Mouse (Mus musculus): ENCODE results near the gene Inpp1. TPM values are rescaled to one million over a fixed set of nuclear protein-coding genes. Genes with fewer than 3 reads are reported as not detected.
"Not testable (repeated sequence)": the region's sequence is repeated elsewhere in the genome, so short reads cannot be mapped to it uniquely, and the experiment has no call there.

Inpp1 gene
- polyA plus RNA-seq (2015; fragmentation: Nextera tagmentation; extraction: Ambion mirVana) = 20.0 and 24.3 TPM in 2 replicates

GRCm38 (mm10) chr1:52816910-52817812, at the start of gene Inpp1:
Inpp1 (minus strand) TSS chr1:52817688.
- peak within 1 kb of the TSS; percentile 89 for H3K4me2 ChIP-seq (replicated peaks)
- under 1% methylated on average over 59 of the region's 59 CpGs for WGBS
- peaks cover 15% of the 10 kb centered on the region for H3K4me1 ChIP-seq
- H3K36me3 ChIP-seq = no peaks in the 10 kb centered on the region
- peak within 1 kb of the TSS; percentile 89 for H3K9ac ChIP-seq (replicated peaks)
- H3K9me3 ChIP-seq = no peaks in the 10 kb centered on the region
- H3K4me3 ChIP-seq = peak within 1 kb of the TSS; percentile 63
- H3K27ac ChIP-seq (replicated peaks) = peak within 1 kb of the TSS; percentile 76
- H3K27me3 ChIP-seq = no peaks in the 10 kb centered on the region
- ATAC-seq (replicated peaks) = peak; percentile 92

GRCm38 (mm10) chr1:52866007-52866406, 48.5 kb upstream of the Inpp1 start:
- Histone ChIP-seq H3K9me3 (no peaks in the 10 kb centered on the region), H3K27ac (replicated peaks) (no peak overlapping the region), H3K4me3 (no peak overlapping the region), H3K36me3 (no peaks in the 10 kb centered on the region), H3K4me2 (replicated peaks) (no peak overlapping the region), H3K4me1 (no peaks in the 10 kb centered on the region), H3K9ac (replicated peaks) (no peak overlapping the region), H3K27me3 (no peaks in the 10 kb centered on the region)
- 96% methylated on average over 3 of the region's 3 CpGs for WGBS
- no peak for ATAC-seq (replicated peaks)

GRCm38 (mm10) chr1:52864220-52864619, 46.7 kb upstream of the Inpp1 start:
- no peaks in the 10 kb centered on the region for H3K9me3 ChIP-seq
- H3K4me3 ChIP-seq = no peak overlapping the region
- H3K27ac ChIP-seq (replicated peaks) = no peak overlapping the region
- 98% methylated on average over 1 of the region's 1 CpGs for WGBS
- no peaks in the 10 kb centered on the region for H3K36me3 ChIP-seq
- ATAC-seq (replicated peaks) = no peak
- no peak overlapping the region for H3K4me2 ChIP-seq (replicated peaks)
- H3K27me3 ChIP-seq = no peaks in the 10 kb centered on the region
- no peak overlapping the region for H3K9ac ChIP-seq (replicated peaks)
- no peaks in the 10 kb centered on the region for H3K4me1 ChIP-seq

- Histone ChIP-seq H3K4me2 (replicated peaks) (no peak overlapping the region), H3K27ac (replicated peaks) (no peak overlapping the region), H3K36me3 (no peaks in the 10 kb centered on the region), H3K9ac (replicated peaks) (no peak overlapping the region), H3K4me1 (no peaks in the 10 kb centered on the region), H3K4me3 (no peak overlapping the region), H3K9me3 (no peaks in the 10 kb centered on the region), H3K27me3 (no peaks in the 10 kb centered on the region)
- WGBS = 91% methylated on average over 7 of the region's 7 CpGs
- ATAC-seq (replicated peaks) = no peak
These were observed 38.6 kb upstream of the Inpp1 start for GRCm38 (mm10) chr1:52855904-52856601.

- not testable (repeated sequence) for H3K9me3 ChIP-seq; H3K36me3 ChIP-seq; H3K27me3 ChIP-seq; H3K27ac ChIP-seq (replicated peaks); H3K4me1 ChIP-seq; H3K4me3 ChIP-seq; H3K4me2 ChIP-seq (replicated peaks); H3K9ac ChIP-seq (replicated peaks)
- WGBS = 65% methylated on average over 1 of the region's 1 CpGs
- 0 out of 2 replicates have a peak, but pooled peaks have one; percentile 32 for ATAC-seq (replicated peaks)
These were observed 36.5 kb upstream of the Inpp1 start for GRCm38 (mm10) chr1:52854029-52854428.

GRCm38 (mm10) chr1:52849422-52849821, 31.9 kb upstream of the Inpp1 start:
- no peaks in the 10 kb centered on the region for H3K27me3 ChIP-seq
- no peak for ATAC-seq (replicated peaks)
- no peaks in the 10 kb centered on the region for H3K9me3 ChIP-seq
- H3K4me2 ChIP-seq (replicated peaks) = no peak overlapping the region
- H3K9ac ChIP-seq (replicated peaks) = no peak overlapping the region
- WGBS = 78% methylated on average over 4 of the region's 4 CpGs
- peaks cover 8% of the 10 kb centered on the region for H3K4me1 ChIP-seq
- H3K36me3 ChIP-seq = no peaks in the 10 kb centered on the region
- H3K27ac ChIP-seq (replicated peaks) = no peak overlapping the region
- no peak overlapping the region for H3K4me3 ChIP-seq

GRCm38 (mm10) chr1:52846556-52846955, 29.1 kb upstream of the Inpp1 start:
- Histone ChIP-seq H3K36me3 (no peaks in the 10 kb centered on the region), H3K9me3 (no peaks in the 10 kb centered on the region), H3K4me3 (no peak overlapping the region), H3K4me2 (replicated peaks) (no peak overlapping the region), H3K27me3 (no peaks in the 10 kb centered on the region), H3K4me1 (peaks cover 8% of the 10 kb centered on the region), H3K27ac (replicated peaks) (no peak overlapping the region), H3K9ac (replicated peaks) (no peak overlapping the region)
- ATAC-seq (replicated peaks) = no peak
- 87% methylated on average over 4 of the region's 4 CpGs for WGBS

GRCm38 (mm10) chr1:52844782-52845665, 27.5 kb upstream of the Inpp1 start, which contains the start of gene Hibch:
Hibch (plus strand) TSS chr1:52844929.
- peaks cover 8% of the 10 kb centered on the region for H3K4me1 ChIP-seq
- H3K9me3 ChIP-seq = no peaks in the 10 kb centered on the region
- H3K27ac ChIP-seq (replicated peaks) = peak within 1 kb of the TSS; percentile 72
- ATAC-seq (replicated peaks) = peak; percentile 100
- 2% methylated on average over 45 of the region's 45 CpGs for WGBS
- H3K27me3 ChIP-seq = no peaks in the 10 kb centered on the region
- H3K9ac ChIP-seq (replicated peaks) = peak within 1 kb of the TSS; percentile 72
- peak within 1 kb of the TSS; percentile 58 for H3K4me2 ChIP-seq (replicated peaks)
- peak within 1 kb of the TSS; percentile 69 for H3K4me3 ChIP-seq
- no peaks in the 10 kb centered on the region for H3K36me3 ChIP-seq

- peak overlapping the region; percentile 69 for H3K4me3 ChIP-seq
- peak overlapping the region; percentile 72; the same call in 1 of the 2 replicates for H3K9ac ChIP-seq (replicated peaks)
- H3K36me3 ChIP-seq = no peaks in the 10 kb centered on the region
- peaks cover 8% of the 10 kb centered on the region for H3K4me1 ChIP-seq
- peak; percentile 59 for ATAC-seq (replicated peaks)
- H3K4me2 ChIP-seq (replicated peaks) = peak overlapping the region; percentile 58
- no peak overlapping the region for H3K27ac ChIP-seq (replicated peaks)
- WGBS = 11% methylated on average over 3 of the region's 3 CpGs
- no peaks in the 10 kb centered on the region for H3K9me3 ChIP-seq
- H3K27me3 ChIP-seq = no peaks in the 10 kb centered on the region
These were observed 26.9 kb upstream of the Inpp1 start for GRCm38 (mm10) chr1:52844354-52844753.

- Histone ChIP-seq H3K4me1 (no peaks in the 10 kb centered on the region), H3K4me2 (replicated peaks) (no peak overlapping the region), H3K4me3 (no peak overlapping the region), H3K9me3 (no peaks in the 10 kb centered on the region), H3K9ac (replicated peaks) (no peak overlapping the region), H3K36me3 (no peaks in the 10 kb centered on the region), H3K27me3 (no peaks in the 10 kb centered on the region), H3K27ac (replicated peaks) (no peak overlapping the region)
- 96% methylated on average over 3 of the region's 3 CpGs for WGBS
- ATAC-seq (replicated peaks) = no peak
These were observed 21.6 kb upstream of the Inpp1 start for GRCm38 (mm10) chr1:52839099-52839498.

GRCm38 (mm10) chr1:52817813-52818147, 292 bp upstream of the Inpp1 start:
- peak overlapping the region; percentile 89 for H3K9ac ChIP-seq (replicated peaks)
- H3K4me1 ChIP-seq = peaks cover 15% of the 10 kb centered on the region
- 6% methylated on average over 7 of the region's 7 CpGs for WGBS
- no peaks in the 10 kb centered on the region for H3K36me3 ChIP-seq
- peak overlapping the region; percentile 89 for H3K4me2 ChIP-seq (replicated peaks)
- ATAC-seq (replicated peaks) = no peak; the same call in 1 of the 2 replicates
- H3K27me3 ChIP-seq = no peaks in the 10 kb centered on the region
- no peaks in the 10 kb centered on the region for H3K9me3 ChIP-seq
- H3K4me3 ChIP-seq = peak overlapping the region; percentile 63
- H3K27ac ChIP-seq (replicated peaks) = peak overlapping the region; percentile 76
